Mouse (Mus musculus): ENCODE measurements around the gene Dlgap1. TPM values are rescaled to one million over a fixed set of nuclear protein-coding genes. Genes with fewer than 3 reads are reported as not detected.
"Not testable (repeated sequence)": the region's sequence is repeated elsewhere in the genome, so short reads cannot be mapped to it uniquely, and the experiment has no call there.

The Dlgap1 gene
- polyA plus RNA-seq, 1 experiment from 2014 or later: 2.0 TPM

GRCm38 (mm10) chr17:70835071-70835790, 866.4 kb downstream of the Dlgap1 start:
- H3K4me3 ChIP-seq (replicated peaks): peak overlapping the region; percentile 37
- H3K27ac ChIP-seq: peak overlapping the region; percentile 38; the same call in 1 of the 2 replicates
- no peak for ATAC-seq (ENCODE audit: insufficient read depth, low FRiP score, low read depth)
- H3K4me2 ChIP-seq: peak overlapping the region; percentile 70
- H3K9ac ChIP-seq: no peak overlapping the region; the same call in 1 of the 2 replicates
- no peaks in the 10 kb centered on the region; the same call in 1 of the 2 replicates for H3K4me1 ChIP-seq
- 9% methylated on average over 10 of the region's 10 CpGs for WGBS
- H3K36me3 ChIP-seq: peaks cover 10% of the 10 kb centered on the region; the same call in 1 of the 2 replicates
- no peaks in the 10 kb centered on the region for H3K9me3 ChIP-seq
- no peaks in the 10 kb centered on the region for H3K27me3 ChIP-seq (replicated peaks)

DNA sequence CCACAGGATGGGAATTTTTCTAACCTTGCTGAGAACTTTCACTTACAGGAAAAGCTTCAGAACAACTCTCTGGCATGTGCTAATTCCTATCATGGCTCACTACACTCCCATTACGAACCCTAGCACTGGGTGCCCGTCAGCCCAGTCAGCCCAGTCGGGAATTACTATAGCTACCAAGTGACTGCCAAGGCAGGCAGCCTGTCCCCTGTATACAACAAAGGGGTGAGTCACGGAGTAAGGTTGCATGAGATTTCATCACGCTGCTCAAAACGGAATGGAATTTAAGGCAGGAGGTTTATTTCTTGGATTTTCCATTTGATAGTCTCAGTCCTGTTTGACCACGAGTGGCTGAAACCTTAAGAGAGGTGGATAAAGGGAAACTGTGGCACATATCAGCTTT, 867.9 kb downstream of the Dlgap1 start:
- ATAC-seq (ENCODE audit: insufficient read depth, low FRiP score, low read depth): no peak
- no peaks in the 10 kb centered on the region for H3K27me3 ChIP-seq (replicated peaks)
- 63% methylated on average over 7 of the region's 7 CpGs for WGBS
- no peaks in the 10 kb centered on the region for H3K9me3 ChIP-seq
- peaks cover 10% of the 10 kb centered on the region; the same call in 1 of the 2 replicates for H3K36me3 ChIP-seq
- H3K9ac ChIP-seq: no peak overlapping the region
- no peaks in the 10 kb centered on the region; the same call in 1 of the 2 replicates for H3K4me1 ChIP-seq
- no peak overlapping the region for H3K4me2 ChIP-seq
- H3K4me3 ChIP-seq (replicated peaks): no peak overlapping the region
- H3K27ac ChIP-seq: peak overlapping the region; percentile 40; the same call in 1 of the 2 replicates

GRCm38 (mm10) chr17:70837474-70837873, 868.6 kb downstream of the Dlgap1 start:
- not testable (repeated sequence) for H3K9ac ChIP-seq; H3K27ac ChIP-seq; H3K36me3 ChIP-seq; H3K4me2 ChIP-seq; H3K9me3 ChIP-seq; ATAC-seq (ENCODE audit: insufficient read depth, low FRiP score, low read depth); H3K4me1 ChIP-seq; H3K4me3 ChIP-seq (replicated peaks); H3K27me3 ChIP-seq (replicated peaks)
- 90% methylated on average over 5 of the region's 6 CpGs for WGBS

DNA sequence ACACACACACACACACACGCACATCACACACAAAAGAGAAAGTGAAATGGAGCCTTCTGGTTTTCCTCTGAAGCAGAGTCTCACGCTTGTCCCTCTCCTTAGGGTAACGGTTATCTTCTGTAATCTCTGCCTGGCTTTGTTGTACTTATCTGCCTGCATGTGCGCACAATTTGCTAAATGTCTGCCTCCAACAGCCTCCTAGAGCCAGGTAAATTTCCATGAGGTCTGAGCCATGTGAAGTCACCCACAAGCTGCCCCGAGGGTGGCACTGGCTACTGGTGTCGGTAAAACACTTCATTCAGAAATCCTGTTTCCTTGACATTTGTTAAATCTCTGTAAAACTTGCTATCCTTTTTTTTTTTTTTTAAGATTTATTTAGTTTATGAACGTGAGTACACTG, 869.2 kb downstream of the Dlgap1 start:
- no peak overlapping the region for H3K9ac ChIP-seq
- no peak overlapping the region for H3K4me2 ChIP-seq
- ATAC-seq (ENCODE audit: insufficient read depth, low FRiP score, low read depth): no peak
- no peaks in the 10 kb centered on the region for H3K27me3 ChIP-seq (replicated peaks)
- H3K27ac ChIP-seq: no peak overlapping the region
- WGBS: 73% methylated on average over 7 of the region's 7 CpGs
- no peak overlapping the region for H3K4me3 ChIP-seq (replicated peaks)
- H3K4me1 ChIP-seq: no peaks in the 10 kb centered on the region; the same call in 1 of the 2 replicates
- no peaks in the 10 kb centered on the region for H3K9me3 ChIP-seq
- H3K36me3 ChIP-seq: peaks cover 6% of the 10 kb centered on the region; the same call in 1 of the 2 replicates

GRCm38 (mm10) chr17:70838533-70838932, 869.7 kb downstream of the Dlgap1 start:
- no peak overlapping the region for H3K4me3 ChIP-seq (replicated peaks)
- no peak for ATAC-seq (ENCODE audit: insufficient read depth, low FRiP score, low read depth)

DNA sequence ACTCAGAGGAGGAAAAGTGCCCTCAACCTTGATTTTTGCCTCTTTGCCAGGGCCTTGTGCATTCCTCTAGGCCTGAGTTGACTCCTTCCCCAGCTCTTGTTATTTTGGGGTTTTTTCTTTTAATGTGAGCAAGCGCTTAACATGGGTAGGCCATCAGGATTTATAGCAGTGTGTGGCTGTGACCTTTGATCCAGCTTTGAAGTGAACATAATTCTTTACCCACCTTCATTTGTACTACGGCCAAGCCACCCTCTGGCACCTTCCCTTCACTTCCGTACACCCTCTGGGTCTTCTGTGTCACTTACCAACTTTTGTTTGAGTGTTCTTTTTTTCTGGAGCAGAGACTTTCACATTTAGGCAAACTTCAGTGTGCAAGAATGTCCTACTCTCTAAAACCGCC, 874.4 kb downstream of the Dlgap1 start:
- WGBS: 80% methylated on average over 4 of the region's 4 CpGs
- Histone ChIP-seq H3K9ac (no peak overlapping the region), H3K27ac (peak overlapping the region; percentile 33; the same call in 1 of the 2 replicates), H3K4me1 (peaks cover 18% of the 10 kb centered on the region), H3K4me2 (no peak overlapping the region), H3K36me3 (peaks cover 13% of the 10 kb centered on the region; the same call in 1 of the 2 replicates), H3K4me3 (replicated peaks) (no peak overlapping the region), H3K27me3 (replicated peaks) (no peaks in the 10 kb centered on the region), H3K9me3 (no peaks in the 10 kb centered on the region)
- ATAC-seq (ENCODE audit: insufficient read depth, low FRiP score, low read depth): no peak

More at GRCm38 (mm10) chr17:70838533-70838932, 869.7 kb downstream of the Dlgap1 start:
- H3K27ac ChIP-seq: no peak overlapping the region
- H3K4me2 ChIP-seq: no peak overlapping the region
- H3K36me3 ChIP-seq: peaks cover 6% of the 10 kb centered on the region; the same call in 1 of the 2 replicates
- H3K9me3 ChIP-seq: no peaks in the 10 kb centered on the region
- H3K4me1 ChIP-seq: no peaks in the 10 kb centered on the region; the same call in 1 of the 2 replicates
- no peak overlapping the region for H3K9ac ChIP-seq
- 78% methylated on average over 5 of the region's 5 CpGs for WGBS
- no peaks in the 10 kb centered on the region for H3K27me3 ChIP-seq (replicated peaks)

DNA sequence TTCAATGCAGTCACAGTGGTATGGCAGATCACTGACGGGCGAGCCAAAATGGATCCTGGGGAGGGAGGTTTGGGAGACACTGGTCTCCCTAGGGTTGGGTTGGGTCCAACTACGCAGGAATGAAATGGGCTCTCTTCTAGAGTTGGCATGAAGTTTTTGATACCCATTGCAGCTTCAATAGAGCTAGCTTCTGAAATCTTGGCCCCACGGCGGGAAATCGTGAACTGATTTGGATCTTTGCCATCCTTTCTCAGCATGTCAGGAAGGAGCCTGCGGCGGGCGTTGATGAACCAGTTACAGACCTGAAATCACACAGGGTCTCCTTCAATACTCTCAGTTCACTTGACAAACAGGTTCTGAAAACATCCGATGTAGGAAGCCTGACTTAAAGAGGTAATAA, 876.1 kb downstream of the Dlgap1 start:
- Histone ChIP-seq H3K4me1 (peaks cover 18% of the 10 kb centered on the region), H3K4me3 (replicated peaks) (no peak overlapping the region), H3K9ac (no peak overlapping the region), H3K36me3 (0 out of 2 replicates have a peak, but pooled peaks cover 7% of the 10 kb centered on the region), H3K4me2 (peak overlapping the region; percentile 30; the same call in 1 of the 2 replicates), H3K27ac (peak overlapping the region; percentile 80), H3K9me3 (no peaks in the 10 kb centered on the region), H3K27me3 (replicated peaks) (no peaks in the 10 kb centered on the region)
- WGBS: 57% methylated on average over 10 of the region's 10 CpGs
- ATAC-seq (ENCODE audit: insufficient read depth, low FRiP score, low read depth): no peak

DNA sequence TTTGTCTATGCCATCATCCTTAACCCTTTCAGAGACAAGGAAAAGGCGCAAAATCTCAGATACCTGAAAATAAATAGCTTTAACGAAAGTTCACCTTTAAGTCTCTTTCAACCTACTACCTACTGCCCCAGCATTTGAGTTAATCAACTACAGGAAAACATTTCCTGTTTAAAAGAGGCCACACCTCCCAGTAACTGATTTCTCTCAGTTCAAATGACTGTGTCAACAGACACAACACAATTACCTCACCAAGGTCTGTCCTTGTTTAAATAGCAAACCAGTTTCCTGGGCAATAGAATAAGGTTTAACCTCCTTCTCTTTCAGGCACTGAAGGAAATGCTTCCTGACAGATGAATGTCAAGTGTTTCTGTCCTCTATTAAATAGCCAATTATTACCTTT, 876.7 kb downstream of the Dlgap1 start:
- H3K36me3 ChIP-seq: 0 out of 2 replicates have a peak, but pooled peaks cover 7% of the 10 kb centered on the region
- no peak overlapping the region for H3K9ac ChIP-seq
- ATAC-seq (ENCODE audit: insufficient read depth, low FRiP score, low read depth): peak; percentile 64
- 49% methylated on average over 2 of the region's 2 CpGs for WGBS
- no peaks in the 10 kb centered on the region for H3K9me3 ChIP-seq
- H3K4me3 ChIP-seq (replicated peaks): no peak overlapping the region
- H3K27me3 ChIP-seq (replicated peaks): no peaks in the 10 kb centered on the region
- peak overlapping the region; percentile 30; the same call in 1 of the 2 replicates for H3K4me2 ChIP-seq
- peaks cover 18% of the 10 kb centered on the region for H3K4me1 ChIP-seq
- H3K27ac ChIP-seq: peak overlapping the region; percentile 80

- ATAC-seq (ENCODE audit: insufficient read depth, low FRiP score, low read depth): no peak
- H3K4me2 ChIP-seq: peak overlapping the region; percentile 41; the same call in 1 of the 2 replicates
- 52% methylated on average over 8 of the region's 8 CpGs for WGBS
These were observed 877.3 kb downstream of the Dlgap1 start for GRCm38 (mm10) chr17:70846111-70846644.

GRCm38 (mm10) chr17:70847086-70847485, 878.2 kb downstream of the Dlgap1 start:
- H3K4me2 ChIP-seq: peak overlapping the region; percentile 41
- H3K4me3 ChIP-seq (replicated peaks): no peak overlapping the region; the same call in 1 of the 2 replicates
- H3K27ac ChIP-seq: peak overlapping the region; percentile 67; the same call in 1 of the 2 replicates
- H3K36me3 ChIP-seq: 0 out of 2 replicates have a peak, but pooled peaks cover 7% of the 10 kb centered on the region
- H3K9me3 ChIP-seq: no peaks in the 10 kb centered on the region
- 1% methylated on average over 4 of the region's 4 CpGs for WGBS
- peaks cover 18% of the 10 kb centered on the region for H3K4me1 ChIP-seq
- no peaks in the 10 kb centered on the region for H3K27me3 ChIP-seq (replicated peaks)
- no peak overlapping the region for H3K9ac ChIP-seq
- ATAC-seq (ENCODE audit: insufficient read depth, low FRiP score, low read depth): no peak

More at GRCm38 (mm10) chr17:70846111-70846644, 877.3 kb downstream of the Dlgap1 start:
- peaks cover 18% of the 10 kb centered on the region for H3K4me1 ChIP-seq
- H3K9me3 ChIP-seq: no peaks in the 10 kb centered on the region
- no peaks in the 10 kb centered on the region for H3K27me3 ChIP-seq (replicated peaks)
- peak overlapping the region; percentile 79 for H3K27ac ChIP-seq
- H3K9ac ChIP-seq: no peak overlapping the region
- 0 out of 2 replicates have a peak, but pooled peaks cover 7% of the 10 kb centered on the region for H3K36me3 ChIP-seq
- no peak overlapping the region for H3K4me3 ChIP-seq (replicated peaks)

DNA sequence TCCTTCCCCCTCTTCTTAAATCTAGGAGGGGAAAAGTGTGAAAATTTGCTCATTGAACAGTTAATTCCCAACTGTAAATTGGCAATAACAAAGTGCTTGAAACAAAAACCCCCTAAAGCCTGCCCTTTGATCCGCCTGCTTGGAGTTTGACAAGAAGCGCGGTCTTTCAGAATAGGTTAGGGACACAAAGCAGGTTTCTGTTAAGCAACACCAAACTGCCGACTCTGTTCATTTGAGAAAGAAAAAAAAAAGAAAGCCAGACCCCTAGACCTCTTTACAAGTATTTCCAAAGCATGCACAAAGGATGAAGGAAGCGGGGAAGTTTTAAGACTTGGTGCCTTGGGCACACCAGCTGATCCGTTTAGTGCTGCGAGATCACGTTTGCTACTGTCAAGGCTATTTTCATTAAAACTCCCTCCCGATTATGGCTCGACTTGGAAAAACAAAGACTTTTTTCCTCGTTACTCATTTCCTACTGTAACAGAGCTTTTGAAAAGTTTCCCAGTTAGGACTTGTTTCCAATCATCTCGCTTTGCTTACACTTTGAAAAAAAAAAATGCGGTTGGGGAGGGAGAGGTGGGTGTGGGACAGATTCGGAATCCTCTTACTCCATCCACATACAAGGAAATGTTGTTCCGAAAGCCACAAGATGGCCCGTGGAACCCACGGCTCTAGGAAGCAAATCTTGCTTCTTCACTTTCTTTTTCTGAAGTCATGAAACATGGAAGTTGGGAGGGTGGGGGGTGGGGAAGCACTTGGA, 879.1 kb downstream of the Dlgap1 start:
- peak overlapping the region; percentile 98 for H3K27ac ChIP-seq
- peaks cover 18% of the 10 kb centered on the region for H3K4me1 ChIP-seq
- 0 out of 2 replicates have a peak, but pooled peaks cover 7% of the 10 kb centered on the region for H3K36me3 ChIP-seq
- H3K4me3 ChIP-seq (replicated peaks): peak overlapping the region; percentile 78
- WGBS: 1% methylated on average over 17 of the region's 17 CpGs
- peak overlapping the region; percentile 92 for H3K4me2 ChIP-seq
- no peak for ATAC-seq (ENCODE audit: insufficient read depth, low FRiP score, low read depth)
- peak overlapping the region; percentile 78; the same call in 1 of the 2 replicates for H3K9ac ChIP-seq
- H3K9me3 ChIP-seq: no peaks in the 10 kb centered on the region
- H3K27me3 ChIP-seq (replicated peaks): no peaks in the 10 kb centered on the region

All from stomach, embryonic 15.5 days (tissue).